Mouse (Mus musculus): ENCODE measurements around the gene Myl6b. TPM values are rescaled to one million over a fixed set of nuclear protein-coding genes. Genes with fewer than 3 reads are reported as not detected.

Myl6b gene
- polyA plus RNA-seq (2017; shearing (Covaris generic)), result 3.9 TPM

GRCm38 (mm10) chr10:128498590-128498989 lies at the start of gene Myl6b:
Gene Myl6b (minus strand): TSS chr10:128498685.

GRCm38 (mm10) chr10:128547361-128548032 lies 49.0 kb upstream of the Myl6b start, which contains the start of gene Zc3h10:
Gene Zc3h10 (minus strand): TSS chr10:128547774.

GRCm38 (mm10) chr10:128525671-128526308 lies 27.3 kb upstream of the Myl6b start, which contains the start of gene Esyt1:
Gene Esyt1 (minus strand): TSS chr10:128525871.

GRCm38 (mm10) chr10:128493695-128494666 lies 4.5 kb downstream of the Myl6b start, which contains the start of gene Myl6:
Gene Myl6 (minus strand): TSS chr10:128494145.

GRCm38 (mm10) chr10:128458719-128459408 lies 39.6 kb downstream of the Myl6b start, which contains the start of gene Smarcc2:
Gene Smarcc2 (plus strand): TSS chr10:128459248.

Other genes starting within 250 kb of the Myl6b start
- 0.17 TPM for gene Apon, start 244.6 kb downstream of the Myl6b start, polyA plus RNA-seq (2017; shearing (Covaris generic))
- not detected for gene Apof, start 230.0 kb downstream of the Myl6b start, polyA plus RNA-seq (2017; shearing (Covaris generic))
- 78.3 TPM for gene Stat2, start 228.1 kb downstream of the Myl6b start, polyA plus RNA-seq (2017; shearing (Covaris generic))
- not detected for gene Il23a, start 199.9 kb downstream of the Myl6b start, polyA plus RNA-seq (2017; shearing (Covaris generic))
- gene Pan2, start 195.3 kb downstream of the Myl6b start, polyA plus RNA-seq (2017; shearing (Covaris generic)), result 45.7 TPM
- gene Cnpy2, start 176.2 kb downstream of the Myl6b start, polyA plus RNA-seq (2017; shearing (Covaris generic)), result 121 TPM
- gene Cs, start 161.0 kb downstream of the Myl6b start, polyA plus RNA-seq (2017; shearing (Covaris generic)), result 164 TPM
- gene Coq10a, start 129.7 kb downstream of the Myl6b start, polyA plus RNA-seq (2017; shearing (Covaris generic)), result 35.0 TPM
- 7.0 TPM for gene Ankrd52, start 121.6 kb downstream of the Myl6b start, polyA plus RNA-seq (2017; shearing (Covaris generic))
- gene Slc39a5, start 97.5 kb downstream of the Myl6b start, polyA plus RNA-seq (2017; shearing (Covaris generic)), result 0.32 TPM
- 104 TPM for gene Nabp2, start 87.2 kb downstream of the Myl6b start, polyA plus RNA-seq (2017; shearing (Covaris generic))
- gene Rnf41, start 87.0 kb downstream of the Myl6b start, polyA plus RNA-seq (2017; shearing (Covaris generic)), result 39.7 TPM
- gene Smarcc2, start 39.4 kb downstream of the Myl6b start, polyA plus RNA-seq (2017; shearing (Covaris generic)), result 127 TPM
- 1,369 TPM for gene Myl6, start 4.5 kb downstream of the Myl6b start, polyA plus RNA-seq (2017; shearing (Covaris generic))
- 222 TPM for gene Esyt1, start 27.2 kb upstream of the Myl6b start, polyA plus RNA-seq (2017; shearing (Covaris generic))
- 24.2 TPM for gene Zc3h10, start 49.1 kb upstream of the Myl6b start, polyA plus RNA-seq (2017; shearing (Covaris generic))
- gene Rpl41, start 50.6 kb upstream of the Myl6b start, polyA plus RNA-seq (2017; shearing (Covaris generic)), result 2,319 TPM
- 36.9 TPM for gene Pa2g4, start 67.3 kb upstream of the Myl6b start, polyA plus RNA-seq (2017; shearing (Covaris generic))
- 7.2 TPM for gene Erbb3, start 91.0 kb upstream of the Myl6b start, polyA plus RNA-seq (2017; shearing (Covaris generic))
- gene Rps26, start 128.1 kb upstream of the Myl6b start, polyA plus RNA-seq (2017; shearing (Covaris generic)), result 653 TPM
- 127 TPM for gene Ikzf4, start 147.3 kb upstream of the Myl6b start, polyA plus RNA-seq (2017; shearing (Covaris generic))
- gene Suox, start 175.4 kb upstream of the Myl6b start, polyA plus RNA-seq (2017; shearing (Covaris generic)), result 56.1 TPM
- 50.8 TPM for gene Rab5b, start 197.6 kb upstream of the Myl6b start, polyA plus RNA-seq (2017; shearing (Covaris generic))
- 6.1 TPM for gene Pmel, start 205.5 kb upstream of the Myl6b start, polyA plus RNA-seq (2017; shearing (Covaris generic))
- 42.1 TPM for gene Cdk2, start 206.3 kb upstream of the Myl6b start, polyA plus RNA-seq (2017; shearing (Covaris generic))
- 752 TPM for gene Dgka, start 246.2 kb upstream of the Myl6b start, polyA plus RNA-seq (2017; shearing (Covaris generic))
- 45.9 TPM for gene Pym1, start 249.2 kb upstream of the Myl6b start, polyA plus RNA-seq (2017; shearing (Covaris generic))